Comparison of ENCODE assay signal across 9 mouse cellular contexts in genomic region chr7:110288191-110288604, GRCm38 (mm10).
DNase-seq lines count a peak whose midpoint lies in the region; ATAC-seq and TF ChIP-seq lines count a peak whose summit lies in the region.
"Had no signal": no experiment of that assay in that cellular context is flagged by ENCODE, and none has a peak within 500 bp of the region (broad histone marks: within the 10 kb centered on the region; RNA-seq: fewer than 3 reads in every experiment).

No protein-coding gene starts in this region.

- H3K27me3 ChIP-seq in kidney, embryonic 15.5 days: no peaks in the 10 kb centered on the region
- H3K27me3 ChIP-seq in C2C12 (ENCODE audit: control insufficient read depth, insufficient read depth, insufficient read length): no peaks in the 10 kb centered on the region
- H3K27me3 ChIP-seq in heart, embryonic 11.5 days (ENCODE audit: control insufficient read depth, insufficient read depth, low read length): no peaks in the 10 kb centered on the region
- H3K27me3 ChIP-seq in lung, postnatal 0 days (replicated peaks; ENCODE audit: insufficient read depth, low read length): no peaks in the 10 kb centered on the region

- H3K27ac ChIP-seq in kidney, embryonic 15.5 days: peak overlapping the region; percentile 41; the same call in 1 of the 2 replicates
- peak overlapping the region; percentile 78 for H3K27ac ChIP-seq in heart, embryonic 11.5 days (ENCODE audit: low read depth, low read length)
- H3K27ac ChIP-seq in lung, postnatal 0 days (ENCODE audit: low read length): peak overlapping the region; percentile 71

- H3K36me3 ChIP-seq in kidney, embryonic 15.5 days: 0 out of 2 replicates have a peak, but pooled peaks cover 9% of the 10 kb centered on the region
- no peaks in the 10 kb centered on the region for H3K36me3 ChIP-seq in C2C12 (ENCODE audit: control insufficient read depth, insufficient read depth)
- H3K36me3 ChIP-seq in heart, embryonic 11.5 days (ENCODE audit: control insufficient read depth, insufficient read depth, low read length): no peaks in the 10 kb centered on the region
- H3K36me3 ChIP-seq in lung, postnatal 0 days (ENCODE audit: insufficient read depth, low read length): no peaks in the 10 kb centered on the region

- peak; percentile 84 for TF ChIP-seq EP300 in lung, postnatal 0 days (IDR thresholded peaks at IDR 0.05)

- no peaks in the 10 kb centered on the region for H3K9me3 ChIP-seq in kidney, embryonic 15.5 days (replicated peaks)
- no peaks in the 10 kb centered on the region; the same call in 1 of the 2 replicates for H3K9me3 ChIP-seq in heart, embryonic 11.5 days (replicated peaks; ENCODE audit: control insufficient read depth, low read length)
- no peaks in the 10 kb centered on the region for H3K9me3 ChIP-seq in lung, postnatal 0 days (ENCODE audit: low read length)
- H3K9me3 ChIP-seq: G1E had no signal

- ATAC-seq in kidney, embryonic 15.5 days (replicated peaks; ENCODE audit: low FRiP score): no peak
- ATAC-seq in heart, embryonic 11.5 days (replicated peaks; ENCODE audit: insufficient number of reproducible peaks, low FRiP score, low TSS enrichment): no peak
- ATAC-seq in lung, postnatal 0 days: peak; percentile 72
- ATAC-seq in megakaryocyte progenitor cell, adult 5-6 weeks (replicated peaks; ENCODE audit: poor library complexity): no peak

- H3ac ChIP-seq in C2C12 (ENCODE audit: control insufficient read depth, insufficient read length, low read depth): no peak overlapping the region

- H3K4me2 ChIP-seq in kidney, embryonic 15.5 days: no peak overlapping the region
- H3K4me2 ChIP-seq in heart, embryonic 11.5 days: no peak overlapping the region
- no peak overlapping the region for H3K4me2 ChIP-seq in lung, postnatal 0 days (replicated peaks; ENCODE audit: low read depth, low read length)

- no peaks in the 10 kb centered on the region for H3K79me2 ChIP-seq in C2C12 (ENCODE audit: control insufficient read depth, insufficient read depth)

- peaks cover 17% of the 10 kb centered on the region for H3K4me1 ChIP-seq in kidney, embryonic 15.5 days
- H3K4me1 ChIP-seq in heart, embryonic 11.5 days (ENCODE audit: control insufficient read depth, insufficient read depth, low read length): peaks cover 25% of the 10 kb centered on the region
- peaks cover 3% of the 10 kb centered on the region; the same call in 1 of the 2 replicates for H3K4me1 ChIP-seq in lung, postnatal 0 days (ENCODE audit: insufficient read depth, low read depth, low read length)

- TF ChIP-seq CTCF in C2C12 (IDR thresholded peaks at IDR 0.05; ENCODE audit: control insufficient read depth, insufficient read depth, insufficient read length): no peak
- no peak for TF ChIP-seq CTCF in lung, postnatal 0 days (IDR thresholded peaks at IDR 0.05)

- DNase-seq in kidney, postnatal 14 days: no peak
- peak; percentile 67 for DNase-seq in lung, postnatal 0 days (ENCODE audit: low spot score)
- DNase-seq in spleen, postnatal 10 days (ENCODE audit: low spot score in 2 of 2): no peak
- DNase-seq in right cerebral cortex, postnatal 10 days (ENCODE audit: low spot score in 2 of 2): no peak

- 86% methylated on average over 4 of the region's 4 CpGs for WGBS in kidney, embryonic 15.5 days
- WGBS in heart, embryonic 11.5 days (ENCODE audit: insufficient replicate concordance): 71% methylated on average over 4 of the region's 4 CpGs
- WGBS in lung, postnatal 0 days: 60% methylated on average over 4 of the region's 4 CpGs

- H3K9ac ChIP-seq in kidney, embryonic 15.5 days: no peak overlapping the region
- H3K9ac ChIP-seq in heart, embryonic 11.5 days (ENCODE audit: low read depth, low read length): no peak overlapping the region
- no peak overlapping the region for H3K9ac ChIP-seq in lung, postnatal 0 days (replicated peaks; ENCODE audit: low read depth)

- H3K79me3 ChIP-seq in C2C12 (ENCODE audit: low read depth): no peaks in the 10 kb centered on the region

- no peak overlapping the region for H3K4me3 ChIP-seq in kidney, embryonic 15.5 days (replicated peaks)
- H3K4me3 ChIP-seq in C2C12 (ENCODE audit: insufficient read depth, poor library complexity, severe bottlenecking): no peak overlapping the region
- H3K4me3 ChIP-seq in heart, embryonic 11.5 days (ENCODE audit: low read depth, low read length): no peak overlapping the region
- no peak overlapping the region for H3K4me3 ChIP-seq in lung, postnatal 0 days (ENCODE audit: low read depth, low read length)

TF ChIP-seq in C2C12, 6 proteins besides CTCF, POLR2A, EP300 and RAD21:
- TF ChIP-seq USF1 (IDR thresholded peaks at IDR 0.05; ENCODE audit: low read depth) (no peak), MYOD1 (IDR thresholded peaks at IDR 0.05; ENCODE audit: control insufficient read depth, insufficient read length, low read depth) (peak; percentile 44), MYOG (IDR thresholded peaks at IDR 0.05; ENCODE audit: control insufficient read depth, extremely low read depth, insufficient read length) (no peak)
